Mouse (Mus musculus) bone marrow macrophage, adult 2 months (primary cell): Measurements from ENCODE around the gene 2610528A11Rik. TPM values are rescaled to one million over a fixed set of nuclear protein-coding genes. Genes with fewer than 3 reads are reported as not detected.
"Not testable (repeated sequence)": the region's sequence is repeated elsewhere in the genome, so short reads cannot be mapped to it uniquely, and the experiment has no call there.

Source experiments
- H3K27ac ChIP-seq: 2 replicates; pipeline ENCODE4 v1.5.1; 2012; ENCODE audit warnings: low read depth, low read length; ENCODE audit not compliant: insufficient read depth
- H3K4me1 ChIP-seq: 2 replicates; pipeline ENCODE4 v1.6.1; 2012; ENCODE audit warnings: low read length; ENCODE audit not compliant: control insufficient read depth, insufficient read depth
- H3K4me3 ChIP-seq: 2 replicates; pipeline ENCODE4 v1.5.1; 2012; ENCODE audit warnings: mild to moderate bottlenecking, low read length, moderate library complexity; ENCODE audit not compliant: insufficient read depth
- CTCF ChIP-seq: IDR thresholded peaks from 2 replicates; pipeline ENCODE4 v1.5.1; 2012; ENCODE audit warnings: low read depth, mild to moderate bottlenecking, low read length, moderate library complexity
- POLR2A ChIP-seq: IDR thresholded peaks from 2 replicates; pipeline ENCODE4 v1.6.1; 2012; ENCODE audit warnings: mild to moderate bottlenecking, low read depth, low read length, borderline replicate concordance
- polyA plus RNA-seq: library from polyadenylated mRNA; stranded (reverse); fragments of >200 nt; gene quantifications from 2 replicates; pipeline ENCODE4 v1.2.4, GENCODE M21; 2012; ENCODE audit not compliant: missing spikeins, insufficient read depth, insufficient read length

Gene 2610528A11Rik
- 5.2 and 6.2 TPM in 2 replicates for polyA plus RNA-seq

DNA sequence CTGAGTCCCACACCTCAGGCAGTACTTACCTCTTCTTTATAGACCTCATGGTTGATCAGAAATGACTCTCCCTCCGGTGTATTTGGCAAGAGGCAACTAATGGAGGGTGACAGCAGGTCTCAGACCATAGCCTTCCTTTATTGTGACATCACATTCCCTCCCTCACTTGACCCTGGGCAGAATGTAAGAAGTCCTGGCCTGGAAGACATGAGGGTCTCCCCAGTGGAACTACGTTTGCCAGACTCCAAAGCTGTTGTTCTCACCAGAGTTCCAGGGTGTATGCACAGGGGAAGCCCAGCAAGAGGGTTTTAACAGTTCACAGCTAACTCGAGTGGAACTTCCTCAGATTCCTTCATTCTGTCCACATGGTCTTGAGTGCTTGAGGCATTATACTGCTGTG is at the start of gene 2610528A11Rik:
Gene 2610528A11Rik, minus strand, starts transcription at position 101 of the 400 bp plus-strand sequence.
- Histone ChIP-seq H3K27ac (no peak within 1 kb of the TSS), H3K4me1 (peaks cover 10% of the 10 kb centered on the region), H3K4me3 (no peak within 1 kb of the TSS)
- TF ChIP-seq CTCF (no peak), POLR2A (no peak)

DNA sequence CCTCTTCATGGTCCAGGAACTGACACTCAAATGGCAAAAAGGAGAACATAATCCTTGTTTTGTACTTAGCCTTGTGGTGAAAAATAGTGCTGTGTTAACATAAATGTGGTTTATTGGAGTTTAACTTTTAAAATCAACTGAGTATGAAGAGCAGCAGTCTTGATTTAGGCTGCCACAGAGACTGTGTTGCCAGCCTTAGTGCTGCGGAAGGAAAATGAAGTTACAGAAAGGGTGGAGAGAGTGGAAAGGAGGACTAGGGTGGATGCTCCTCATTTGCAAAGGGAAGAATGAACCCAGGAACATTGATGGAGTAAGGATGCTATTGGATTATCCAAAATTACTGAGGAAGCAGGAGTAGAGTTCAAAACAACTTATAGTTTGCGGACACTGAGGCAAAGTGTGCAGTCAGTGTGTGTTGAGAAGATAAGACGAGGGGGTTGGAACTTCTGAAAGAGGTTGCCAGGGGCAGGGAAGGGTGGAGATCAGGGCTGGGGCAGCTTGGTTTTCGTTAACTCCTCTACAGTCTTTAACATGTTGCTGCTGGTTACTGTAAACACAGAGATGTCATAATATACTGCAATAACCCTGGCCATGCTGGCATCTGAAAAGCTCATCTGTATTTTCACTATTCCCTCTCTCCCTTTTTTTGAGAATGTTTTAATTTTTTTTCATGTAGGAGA is 49.6 kb upstream of the 2610528A11Rik start:
- Histone ChIP-seq H3K4me3 (no peak overlapping the region), H3K4me1 (no peaks in the 10 kb centered on the region), H3K27ac (no peak overlapping the region)
- TF ChIP-seq POLR2A, result no peak
- TF ChIP-seq CTCF, result no peak

DNA sequence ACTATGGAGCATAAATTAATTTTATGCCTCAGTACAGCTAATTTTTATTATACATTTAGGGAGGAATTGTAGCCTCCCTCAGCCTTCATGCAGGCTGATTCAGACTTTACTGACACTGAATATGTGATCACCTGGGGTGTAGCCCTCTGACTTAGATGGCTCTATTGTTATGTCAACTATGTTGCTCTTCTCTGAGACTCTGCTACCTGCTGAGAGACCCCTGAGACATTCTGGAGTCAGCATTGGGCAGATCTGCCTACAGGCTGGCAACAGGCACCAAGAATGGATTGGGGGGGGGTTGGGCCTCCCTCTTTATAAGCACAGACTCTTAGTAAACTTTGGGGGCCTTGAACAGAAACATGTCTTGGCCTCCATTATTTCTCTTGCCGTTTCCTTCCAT is 40.6 kb upstream of the 2610528A11Rik start:
- Histone ChIP-seq H3K27ac (no peak overlapping the region), H3K4me1 (no peaks in the 10 kb centered on the region), H3K4me3 (no peak overlapping the region)
- TF ChIP-seq CTCF, result no peak
- no peak for TF ChIP-seq POLR2A

DNA sequence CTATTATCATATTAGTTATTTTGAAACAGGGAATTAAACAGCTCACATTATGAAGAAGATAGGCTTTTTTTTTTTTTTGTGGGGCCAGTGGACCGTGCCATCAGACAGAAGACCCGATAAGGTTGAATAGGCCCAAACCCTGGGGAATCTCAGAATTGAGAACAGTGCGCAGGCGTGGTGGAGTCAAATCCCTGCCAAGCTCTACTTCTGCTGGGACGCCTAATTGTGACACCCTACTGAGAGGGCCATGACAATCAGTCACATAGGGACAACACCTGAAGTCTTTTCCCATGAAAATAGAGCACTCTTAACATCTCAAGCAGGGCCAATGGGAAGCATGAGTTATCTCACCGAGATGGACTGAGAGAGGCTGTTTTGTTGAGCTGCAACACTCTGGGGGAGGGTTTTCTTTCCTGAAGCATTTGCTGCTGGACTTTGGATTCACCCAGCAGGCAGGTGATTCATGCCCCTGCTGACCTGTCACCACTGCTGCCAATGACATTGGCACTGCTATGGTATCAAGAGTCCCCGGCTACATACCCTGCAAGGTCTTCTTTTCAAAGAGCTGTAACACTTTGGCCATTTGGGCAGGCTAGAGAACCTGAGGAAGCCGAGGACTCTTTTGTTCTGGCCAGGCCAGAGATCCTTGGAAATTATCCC is 25.4 kb upstream of the 2610528A11Rik start:
- Histone ChIP-seq H3K27ac (no peak overlapping the region), H3K4me3 (no peak overlapping the region), H3K4me1 (no peaks in the 10 kb centered on the region)
- TF ChIP-seq CTCF (no peak), POLR2A (no peak)

DNA sequence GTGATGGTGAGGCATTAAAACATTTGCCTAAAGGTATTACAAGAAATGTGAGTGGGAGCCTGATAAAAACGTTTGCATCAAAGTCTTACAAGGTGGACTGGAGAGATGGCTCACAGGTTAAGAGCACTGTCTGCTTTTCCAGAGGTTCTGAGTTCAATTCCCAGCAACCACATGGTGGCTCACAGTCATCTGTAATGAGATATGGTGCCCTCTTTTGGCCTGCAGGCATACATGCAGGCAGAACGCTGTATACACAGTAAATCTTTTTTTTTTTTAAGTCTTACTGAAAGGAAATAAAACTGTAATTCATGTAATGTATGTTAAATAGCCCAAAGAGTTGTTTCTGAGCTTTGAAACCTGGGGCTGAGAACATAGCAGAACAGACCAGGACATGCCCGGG is 23.8 kb upstream of the 2610528A11Rik start:
- not testable (repeated sequence) for H3K4me1 ChIP-seq, H3K4me3 ChIP-seq, H3K27ac ChIP-seq

DNA sequence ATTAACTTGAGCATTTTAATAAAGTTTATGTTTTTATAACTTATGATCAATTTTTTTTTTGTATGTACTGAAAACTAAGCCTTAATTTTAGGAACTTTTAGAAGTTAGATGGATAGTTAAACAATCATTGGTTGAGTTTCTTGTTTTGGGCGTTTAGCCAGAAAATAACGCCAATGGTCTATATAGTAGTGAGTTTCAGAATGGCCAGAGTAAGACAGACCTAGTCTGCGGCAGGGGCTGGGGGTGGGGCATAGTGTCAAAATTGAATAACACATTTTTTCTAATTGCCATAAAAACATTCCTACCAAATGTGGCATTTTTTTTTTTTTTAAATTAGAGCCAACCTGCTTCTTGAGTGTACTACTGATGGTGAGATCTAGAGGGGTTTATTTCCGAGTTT is 22.3 kb upstream of the 2610528A11Rik start:
- TF ChIP-seq POLR2A (no peak), CTCF (no peak)
- H3K27ac ChIP-seq, result no peak overlapping the region
- no peak overlapping the region for H3K4me3 ChIP-seq
- H3K4me1 ChIP-seq, result peaks cover 4% of the 10 kb centered on the region

DNA sequence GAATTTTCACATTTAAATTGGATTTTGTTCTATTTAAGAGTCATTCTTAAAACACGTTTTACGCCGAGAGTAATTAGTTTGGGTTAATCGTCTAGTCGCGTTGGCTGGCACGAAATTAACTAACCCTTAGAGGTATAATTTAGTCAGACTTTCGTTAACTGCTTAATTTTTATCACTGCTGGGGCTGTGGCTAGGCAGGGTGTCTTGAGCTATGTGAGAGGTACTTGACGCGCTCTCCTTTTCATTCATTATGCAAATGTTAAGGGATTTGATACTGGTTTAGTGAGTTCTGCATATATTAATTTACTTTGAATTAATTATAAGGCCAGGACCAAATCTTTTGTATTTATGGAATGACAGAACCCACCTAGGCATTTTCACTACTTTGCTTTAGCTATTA is 21.8 kb upstream of the 2610528A11Rik start:
- TF ChIP-seq POLR2A (no peak), CTCF (no peak)
- H3K27ac ChIP-seq, result no peak overlapping the region
- H3K4me3 ChIP-seq, result peak overlapping the region; percentile 91
- H3K4me1 ChIP-seq, result peaks cover 4% of the 10 kb centered on the region

DNA sequence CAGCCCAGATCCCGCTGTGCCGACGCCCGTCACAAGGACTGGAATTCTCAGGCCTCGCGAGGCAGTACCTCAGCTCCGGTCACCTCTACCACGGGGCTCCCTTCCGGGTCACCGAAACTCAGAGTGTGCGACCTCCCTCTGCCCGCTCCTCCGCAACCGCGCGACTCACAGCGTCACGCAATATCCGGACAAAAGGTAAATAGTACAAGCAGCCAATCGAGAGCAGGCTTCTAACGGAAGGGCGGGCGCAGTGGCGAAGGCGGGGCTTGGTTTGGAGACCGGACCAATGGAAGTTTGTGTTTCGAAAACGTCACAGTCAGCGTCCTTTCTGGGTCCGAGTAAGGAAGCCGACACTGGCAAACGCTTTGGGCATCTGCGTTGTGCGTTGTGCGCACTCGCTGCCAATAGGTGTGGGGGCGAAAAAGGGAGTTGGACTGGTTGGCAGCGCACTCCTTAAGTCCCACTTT is 21.3 kb upstream of the 2610528A11Rik start, which contains the start of gene Ghitm:
Gene Ghitm, minus strand, starts transcription at position 146 of the 467 bp plus-strand sequence.
- Histone ChIP-seq H3K27ac (peak within 1 kb of the TSS; percentile 79), H3K4me1 (peaks cover 4% of the 10 kb centered on the region), H3K4me3 (peak within 1 kb of the TSS; percentile 91)
- TF ChIP-seq CTCF, result no peak
- 0 out of 2 replicates have a peak, but pooled peaks have one; percentile 36 for TF ChIP-seq POLR2A

DNA sequence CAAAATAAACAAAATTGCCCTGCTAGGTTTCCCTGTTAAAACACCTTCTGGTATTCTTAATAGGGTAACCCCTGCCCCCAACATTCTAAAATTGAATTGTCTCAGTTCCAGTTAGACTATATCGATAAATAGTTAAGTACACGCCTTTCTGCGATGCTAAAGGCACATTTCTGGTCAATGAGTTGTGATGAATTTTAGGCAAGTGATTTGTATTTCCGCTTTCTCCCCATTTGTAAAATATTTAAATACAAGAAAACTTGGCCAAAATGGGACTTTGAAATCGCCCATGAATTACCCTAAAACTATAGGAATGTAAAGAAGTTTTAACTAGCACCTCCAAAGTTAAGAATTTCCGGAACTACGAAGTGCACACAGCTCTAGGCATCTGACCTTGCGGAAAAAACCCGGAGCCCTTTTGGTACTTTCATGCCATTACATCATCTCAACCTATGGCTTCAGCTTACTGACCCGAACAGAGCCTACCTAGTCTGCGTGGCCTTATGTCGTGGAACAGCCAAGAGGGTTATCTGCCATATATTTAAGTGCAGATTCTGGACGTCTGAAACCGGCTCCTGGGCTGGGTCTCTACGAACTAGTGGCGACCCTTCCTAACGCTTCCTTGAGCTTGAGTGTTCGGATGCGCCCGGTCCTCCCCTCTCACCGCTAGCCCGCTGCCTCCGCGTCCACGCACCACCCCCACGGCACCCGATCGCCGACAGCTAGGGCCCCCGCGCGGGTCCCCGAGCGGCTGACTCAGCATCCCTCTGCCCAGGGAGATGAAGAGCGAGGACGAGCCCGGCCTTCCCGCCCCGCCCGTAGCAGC is 20.7 kb upstream of the 2610528A11Rik start:
- no peak for TF ChIP-seq CTCF
- TF ChIP-seq POLR2A, result no peak
- Histone ChIP-seq H3K4me3 (peak overlapping the region; percentile 91), H3K27ac (peak overlapping the region; percentile 79), H3K4me1 (peaks cover 4% of the 10 kb centered on the region)

DNA sequence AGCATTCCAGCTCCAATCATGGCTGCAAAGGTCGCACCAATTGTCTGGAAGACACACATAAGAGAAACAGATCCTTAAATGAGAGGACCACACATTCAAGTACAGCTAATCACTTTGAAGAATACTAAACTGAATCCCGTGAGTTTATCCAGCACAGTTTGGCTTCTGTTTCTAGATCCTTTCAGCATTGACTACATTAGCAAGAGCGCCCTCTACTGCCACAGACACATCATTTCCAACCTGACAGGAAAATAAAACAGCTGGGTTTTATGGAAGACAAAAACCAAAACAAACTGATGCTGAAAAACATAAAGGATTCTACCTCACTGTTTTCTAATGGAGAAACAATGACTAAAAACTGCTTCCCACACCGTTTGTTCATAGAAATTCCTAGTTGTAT is 13.8 kb upstream of the 2610528A11Rik start:
- no peak for TF ChIP-seq CTCF
- no peak for TF ChIP-seq POLR2A
- Histone ChIP-seq H3K27ac (no peak overlapping the region), H3K4me3 (no peak overlapping the region), H3K4me1 (no peaks in the 10 kb centered on the region)
